Mouse (Mus musculus): ENCODE results near the gene Cib4. TPM values are rescaled to one million over a fixed set of nuclear protein-coding genes. Genes with fewer than 3 reads are reported as not detected.

Gene Cib4
- polyA plus RNA-seq, 1 experiment from 2014 or later, result 0.17 TPM

GRCm38 (mm10) chr5:30587101-30587500, 41.5 kb upstream of the Cib4 start:
- DNase-seq (ENCODE audit: low spot score) (no peak), ATAC-seq (ENCODE audit: low FRiP score, low TSS enrichment) (no peak)
- Histone ChIP-seq H3K9ac (ENCODE audit: low read length) (no peak overlapping the region), H3K4me1 (replicated peaks; ENCODE audit: control insufficient read depth, insufficient read depth) (no peaks in the 10 kb centered on the region), H3K36me3 (ENCODE audit: control insufficient read depth, insufficient read depth, low read length) (no peaks in the 10 kb centered on the region), H3K4me2 (replicated peaks; ENCODE audit: low read depth) (no peak overlapping the region), H3K27ac (replicated peaks) (no peak overlapping the region; the same call in 1 of the 2 replicates), H3K9me3 (ENCODE audit: control insufficient read depth, low read length) (no peaks in the 10 kb centered on the region), H3K4me3 (ENCODE audit: low read depth, low read length) (no peak overlapping the region), H3K27me3 (ENCODE audit: control insufficient read depth, insufficient read depth, low read length) (no peaks in the 10 kb centered on the region)
- TF ChIP-seq EP300 (optimal IDR thresholded peaks at IDR 0.05) (no peak), CTCF (IDR thresholded peaks at IDR 0.05; ENCODE audit: low read depth) (no peak)
- 25% methylated on average over 2 of the region's 2 CpGs for WGBS

GRCm38 (mm10) chr5:30586616-30587015, 41.0 kb upstream of the Cib4 start:
- 63% methylated on average over 3 of the region's 3 CpGs for WGBS
- H3K4me1 ChIP-seq (replicated peaks; ENCODE audit: control insufficient read depth, insufficient read depth), result no peaks in the 10 kb centered on the region

GRCm38 (mm10) chr5:30582017-30582416, 36.4 kb upstream of the Cib4 start:
- WGBS, result 73% methylated on average over 5 of the region's 5 CpGs

More at GRCm38 (mm10) chr5:30586616-30587015, 41.0 kb upstream of the Cib4 start:
- ATAC-seq (ENCODE audit: low FRiP score, low TSS enrichment) (no peak), DNase-seq (ENCODE audit: low spot score) (no peak)
- Histone ChIP-seq H3K4me2 (replicated peaks; ENCODE audit: low read depth) (no peak overlapping the region), H3K4me3 (ENCODE audit: low read depth, low read length) (no peak overlapping the region), H3K9me3 (ENCODE audit: control insufficient read depth, low read length) (no peaks in the 10 kb centered on the region), H3K9ac (ENCODE audit: low read length) (no peak overlapping the region), H3K36me3 (ENCODE audit: control insufficient read depth, insufficient read depth, low read length) (no peaks in the 10 kb centered on the region), H3K27ac (replicated peaks) (no peak overlapping the region), H3K27me3 (ENCODE audit: control insufficient read depth, insufficient read depth, low read length) (no peaks in the 10 kb centered on the region)
- TF ChIP-seq EP300 (optimal IDR thresholded peaks at IDR 0.05) (no peak), CTCF (IDR thresholded peaks at IDR 0.05; ENCODE audit: low read depth) (no peak)

DNA sequence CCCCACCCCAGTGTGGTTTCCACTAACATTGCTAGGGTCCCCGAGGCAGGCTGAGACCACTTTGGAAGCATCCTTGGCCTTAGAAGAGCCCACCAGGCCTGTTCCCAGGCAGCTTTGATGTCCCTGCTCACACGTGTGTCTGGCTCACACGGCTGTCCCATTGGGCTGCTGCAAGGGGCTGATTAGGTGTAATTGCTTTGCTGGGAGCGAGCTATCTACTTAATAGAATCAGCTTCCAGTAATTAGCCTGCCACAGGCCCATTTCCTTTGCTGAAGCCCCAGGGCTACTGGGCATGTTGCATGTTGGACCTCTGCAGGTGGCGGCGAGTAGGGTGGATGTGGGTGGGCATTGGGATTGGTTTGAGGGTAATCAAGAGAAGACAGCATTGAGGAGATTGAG, 35.1 kb upstream of the Cib4 start:
- ATAC-seq (ENCODE audit: low FRiP score, low TSS enrichment), result no peak

More at GRCm38 (mm10) chr5:30582017-30582416, 36.4 kb upstream of the Cib4 start:
- Histone ChIP-seq H3K27me3 (ENCODE audit: control insufficient read depth, insufficient read depth, low read length) (no peaks in the 10 kb centered on the region), H3K4me3 (ENCODE audit: low read depth, low read length) (no peak overlapping the region), H3K4me1 (replicated peaks; ENCODE audit: control insufficient read depth, insufficient read depth) (no peaks in the 10 kb centered on the region), H3K36me3 (ENCODE audit: control insufficient read depth, insufficient read depth, low read length) (no peaks in the 10 kb centered on the region), H3K4me2 (replicated peaks; ENCODE audit: low read depth) (no peak overlapping the region), H3K27ac (replicated peaks) (no peak overlapping the region), H3K9ac (ENCODE audit: low read length) (no peak overlapping the region), H3K9me3 (ENCODE audit: control insufficient read depth, low read length) (no peaks in the 10 kb centered on the region)
- TF ChIP-seq CTCF (IDR thresholded peaks at IDR 0.05; ENCODE audit: low read depth), result no peak
- no peak for TF ChIP-seq EP300 (optimal IDR thresholded peaks at IDR 0.05)
- ATAC-seq (ENCODE audit: low FRiP score, low TSS enrichment), result no peak
- DNase-seq (ENCODE audit: low spot score), result no peak

DNA sequence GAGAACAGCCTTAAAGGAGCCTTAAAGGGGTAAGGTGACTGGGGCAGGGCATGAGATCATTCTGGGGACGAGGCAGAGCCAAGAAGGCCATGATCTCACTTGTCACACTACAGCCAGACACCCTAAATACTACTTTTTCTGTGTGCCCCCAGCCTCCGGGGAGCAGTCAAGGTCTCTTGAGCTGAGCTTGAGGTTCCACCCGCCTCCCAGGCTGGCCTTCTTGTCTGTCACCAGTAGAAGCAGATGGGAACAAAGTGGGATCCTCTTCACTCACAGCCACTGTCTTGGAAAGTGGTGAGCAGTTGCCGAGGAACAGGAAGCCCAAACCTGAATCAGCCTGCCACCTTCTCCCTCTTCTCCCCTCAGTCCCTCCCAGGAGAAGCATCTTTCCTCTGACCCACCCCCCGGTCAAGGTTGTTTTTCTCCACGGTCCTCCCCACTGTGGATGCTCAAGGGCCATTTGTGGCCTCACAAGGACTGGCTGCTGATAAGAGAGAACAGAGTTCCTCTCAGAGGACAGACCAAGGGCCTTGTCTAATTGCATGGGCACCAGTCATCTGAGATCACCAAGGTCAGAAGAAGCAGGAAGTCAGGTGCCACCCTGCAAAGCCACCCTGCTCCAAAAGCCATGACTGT, 32.9 kb upstream of the Cib4 start:
- DNase-seq (ENCODE audit: low spot score) (no peak), ATAC-seq (ENCODE audit: low FRiP score, low TSS enrichment) (no peak)
- Histone ChIP-seq H3K4me2 (replicated peaks; ENCODE audit: low read depth) (no peak overlapping the region), H3K9me3 (ENCODE audit: control insufficient read depth, low read length) (no peaks in the 10 kb centered on the region), H3K27ac (replicated peaks) (no peak overlapping the region), H3K4me1 (replicated peaks; ENCODE audit: control insufficient read depth, insufficient read depth) (no peaks in the 10 kb centered on the region), H3K36me3 (ENCODE audit: control insufficient read depth, insufficient read depth, low read length) (no peaks in the 10 kb centered on the region), H3K4me3 (ENCODE audit: low read depth, low read length) (no peak overlapping the region), H3K9ac (ENCODE audit: low read length) (no peak overlapping the region), H3K27me3 (ENCODE audit: control insufficient read depth, insufficient read depth, low read length) (no peaks in the 10 kb centered on the region)
- WGBS, result 68% methylated on average over 6 of the region's 6 CpGs
- no peak for TF ChIP-seq CTCF (IDR thresholded peaks at IDR 0.05; ENCODE audit: low read depth)
- TF ChIP-seq EP300 (optimal IDR thresholded peaks at IDR 0.05), result no peak

More for the DNA sequence above, 35.1 kb upstream of the Cib4 start:
- H3K4me1 ChIP-seq (replicated peaks; ENCODE audit: control insufficient read depth, insufficient read depth), result no peaks in the 10 kb centered on the region
- H3K4me3 ChIP-seq (ENCODE audit: low read depth, low read length), result no peak overlapping the region
- no peak for DNase-seq (ENCODE audit: low spot score)
- no peak overlapping the region for H3K9ac ChIP-seq (ENCODE audit: low read length)
- TF ChIP-seq EP300 (optimal IDR thresholded peaks at IDR 0.05) (no peak), CTCF (IDR thresholded peaks at IDR 0.05; ENCODE audit: low read depth) (no peak)
- H3K36me3 ChIP-seq (ENCODE audit: control insufficient read depth, insufficient read depth, low read length), result no peaks in the 10 kb centered on the region
- no peak overlapping the region for H3K27ac ChIP-seq (replicated peaks)
- no peaks in the 10 kb centered on the region for H3K9me3 ChIP-seq (ENCODE audit: control insufficient read depth, low read length)
- 85% methylated on average over 6 of the region's 6 CpGs for WGBS
- H3K27me3 ChIP-seq (ENCODE audit: control insufficient read depth, insufficient read depth, low read length), result no peaks in the 10 kb centered on the region
- no peak overlapping the region for H3K4me2 ChIP-seq (replicated peaks; ENCODE audit: low read depth)

- Histone ChIP-seq H3K4me2 (replicated peaks; ENCODE audit: low read depth) (no peak overlapping the region), H3K27me3 (ENCODE audit: control insufficient read depth, insufficient read depth, low read length) (no peaks in the 10 kb centered on the region), H3K27ac (replicated peaks) (0 out of 2 replicates have a peak overlapping the region, but pooled peaks have one; percentile 4), H3K9me3 (ENCODE audit: control insufficient read depth, low read length) (no peaks in the 10 kb centered on the region), H3K36me3 (ENCODE audit: control insufficient read depth, insufficient read depth, low read length) (no peaks in the 10 kb centered on the region), H3K4me3 (ENCODE audit: low read depth, low read length) (no peak overlapping the region), H3K4me1 (replicated peaks; ENCODE audit: control insufficient read depth, insufficient read depth) (no peaks in the 10 kb centered on the region), H3K9ac (ENCODE audit: low read length) (no peak overlapping the region)
- ATAC-seq (ENCODE audit: low FRiP score, low TSS enrichment), result no peak
- 63% methylated on average over 12 of the region's 12 CpGs for WGBS
- no peak for DNase-seq (ENCODE audit: low spot score)
- no peak for TF ChIP-seq EP300 (optimal IDR thresholded peaks at IDR 0.05)
- no peak for TF ChIP-seq CTCF (IDR thresholded peaks at IDR 0.05; ENCODE audit: low read depth)
Measured at GRCm38 (mm10) chr5:30577654-30578310, 32.1 kb upstream of the Cib4 start.

Measured in stomach, postnatal 0 days (tissue).